Mouse (Mus musculus) midbrain, embryonic 15.5 days (tissue): ENCODE data around the gene Nebl. TPM values are rescaled to one million over a fixed set of nuclear protein-coding genes. Genes with fewer than 3 reads are reported as not detected.

Source experiments
- ATAC-seq: fragments of 200-750 bp; cut with Nextera tagmentation; replicated peaks from 2 replicates; pipeline ENCODE4 v1.8.0; 2017; ENCODE audit warnings: moderate TSS enrichment
- H3K27ac ChIP-seq: fragments of 300-500 bp; sonication (generic); 2 replicates; pipeline ENCODE4 v1.5.1; 2015; ENCODE audit warnings: mild to moderate bottlenecking, inconsistent platforms
- H3K27me3 ChIP-seq: fragments of 300-500 bp; sonication (generic); replicated peaks from 2 replicates; pipeline ENCODE4 v1.6.1; 2015; ENCODE audit warnings: inconsistent platforms
- H3K36me3 ChIP-seq: fragments of 300-500 bp; sonication (generic); replicated peaks from 2 replicates; pipeline ENCODE4 v1.6.1; 2015; ENCODE audit warnings: inconsistent platforms
- H3K4me1 ChIP-seq: fragments of 300-500 bp; sonication (generic); 2 replicates; pipeline ENCODE4 v1.6.1; 2015; ENCODE audit warnings: inconsistent platforms
- H3K4me2 ChIP-seq: fragments of 300-500 bp; sonication (generic); 2 replicates; pipeline ENCODE4 v1.6.1; 2015; ENCODE audit warnings: inconsistent platforms, mild to moderate bottlenecking, moderate library complexity
- H3K4me3 ChIP-seq: fragments of 300-500 bp; sonication (generic); 2 replicates; pipeline ENCODE4 v1.5.1; 2015; ENCODE audit warnings: mild to moderate bottlenecking, inconsistent platforms
- H3K9ac ChIP-seq: fragments of 300-500 bp; sonication (generic); 2 replicates; pipeline ENCODE4 v1.6.1; 2015; ENCODE audit warnings: mild to moderate bottlenecking, inconsistent platforms
- H3K9me3 ChIP-seq: fragments of 300-500 bp; sonication (generic); 2 replicates; pipeline ENCODE4 v1.6.1; 2016; ENCODE audit warnings: inconsistent platforms
- WGBS: fragments of 180-500 bp; shearing (Covaris S2); methylation state at CpG from one replicate; pipeline ENCODE4 v1.1.7; 2015; ENCODE audit warnings: mixed read lengths; 5-methylcytosine and 5-hydroxymethylcytosine counted together
- polyA plus RNA-seq: library from polyadenylated mRNA; unstranded; fragments of >200 nt; fragmentation: Nextera tagmentation; extraction: Ambion mirVana; gene quantifications from 2 replicates; pipeline ENCODE4 v1.2.1, GENCODE M21; 2015

Gene Nebl
- polyA plus RNA-seq, 1 experiment from 2014 or later = 11.7 TPM

DNA sequence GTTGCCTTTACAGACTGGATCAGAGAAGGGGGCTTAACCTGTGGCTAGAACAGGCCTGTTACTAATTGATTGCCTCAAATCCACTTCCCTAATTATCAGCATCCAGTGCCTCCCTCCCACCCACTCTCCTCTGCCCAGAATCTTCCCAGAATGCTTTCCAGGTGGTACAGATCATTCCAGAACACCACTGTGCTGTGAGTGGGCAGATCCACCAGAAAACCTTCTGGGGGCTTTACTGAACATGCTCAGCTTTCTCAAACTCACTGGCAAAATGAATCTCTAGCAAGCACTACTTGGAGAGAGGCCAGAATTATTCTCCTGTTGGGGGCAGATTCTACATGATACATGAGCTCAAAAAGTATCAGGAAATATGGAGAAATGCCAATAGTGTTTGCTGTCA, 277.6 kb downstream of the Nebl start:
- Histone ChIP-seq H3K4me3 (no peak overlapping the region), H3K27me3 (no peaks in the 10 kb centered on the region)

GRCm38 (mm10) chr2:17448341-17448740, 282.9 kb downstream of the Nebl start:
- no peaks in the 10 kb centered on the region for H3K36me3 ChIP-seq
- H3K27ac ChIP-seq = no peak overlapping the region
- ATAC-seq = no peak
- no peaks in the 10 kb centered on the region for H3K4me1 ChIP-seq
- no peak overlapping the region for H3K4me2 ChIP-seq
- no peaks in the 10 kb centered on the region for H3K9me3 ChIP-seq
- no peaks in the 10 kb centered on the region for H3K27me3 ChIP-seq
- H3K4me3 ChIP-seq = no peak overlapping the region
- H3K9ac ChIP-seq = no peak overlapping the region

More for the DNA sequence above, 277.6 kb downstream of the Nebl start:
- H3K9me3 ChIP-seq = no peaks in the 10 kb centered on the region
- no peak overlapping the region for H3K4me2 ChIP-seq
- no peak overlapping the region for H3K27ac ChIP-seq
- no peak overlapping the region for H3K9ac ChIP-seq
- ATAC-seq = no peak
- no peaks in the 10 kb centered on the region for H3K4me1 ChIP-seq
- H3K36me3 ChIP-seq = no peaks in the 10 kb centered on the region

DNA sequence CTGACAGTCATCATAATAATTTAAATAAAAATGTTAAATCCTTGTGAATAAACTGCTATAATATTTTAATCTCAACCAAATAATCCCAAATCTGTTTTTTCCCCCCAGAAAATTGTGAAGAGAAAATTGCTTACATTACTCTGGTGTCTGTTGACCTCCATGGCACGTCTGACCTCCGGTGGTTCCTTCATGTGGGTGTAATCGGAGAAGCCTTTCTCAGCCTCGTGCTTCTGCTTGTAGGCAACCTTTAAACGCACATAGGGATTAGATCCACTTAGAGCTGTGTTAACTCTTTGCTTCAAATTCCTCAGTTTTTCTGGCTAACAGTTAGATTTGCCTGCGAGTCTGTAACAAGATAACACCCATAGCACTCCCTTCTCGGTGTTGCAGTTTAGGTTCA, 287.7 kb downstream of the Nebl start:
- H3K4me3 ChIP-seq = no peak overlapping the region

GRCm38 (mm10) chr2:17438317-17438716, 292.9 kb downstream of the Nebl start:
- Histone ChIP-seq H3K27ac (no peak overlapping the region), H3K4me1 (no peaks in the 10 kb centered on the region), H3K4me3 (no peak overlapping the region), H3K9me3 (no peaks in the 10 kb centered on the region), H3K27me3 (no peaks in the 10 kb centered on the region), H3K4me2 (no peak overlapping the region), H3K9ac (no peak overlapping the region), H3K36me3 (no peaks in the 10 kb centered on the region)
- WGBS = 80% methylated on average over 1 of the region's 1 CpGs
- ATAC-seq = no peak

More for the DNA sequence above, 287.7 kb downstream of the Nebl start:
- ATAC-seq = no peak
- 61% methylated on average over 7 of the region's 7 CpGs for WGBS
- H3K36me3 ChIP-seq = no peaks in the 10 kb centered on the region
- no peak overlapping the region for H3K4me2 ChIP-seq
- H3K4me1 ChIP-seq = no peaks in the 10 kb centered on the region
- H3K9ac ChIP-seq = no peak overlapping the region
- H3K9me3 ChIP-seq = no peaks in the 10 kb centered on the region
- no peaks in the 10 kb centered on the region for H3K27me3 ChIP-seq
- no peak overlapping the region for H3K27ac ChIP-seq

- H3K27ac ChIP-seq = no peak overlapping the region
- no peaks in the 10 kb centered on the region for H3K9me3 ChIP-seq
- no peak overlapping the region for H3K9ac ChIP-seq
- no peak for ATAC-seq
- 49% methylated on average over 10 of the region's 10 CpGs for WGBS
- no peaks in the 10 kb centered on the region for H3K27me3 ChIP-seq
- no peak overlapping the region for H3K4me2 ChIP-seq
- H3K4me1 ChIP-seq = no peaks in the 10 kb centered on the region
- no peak overlapping the region for H3K4me3 ChIP-seq
- H3K36me3 ChIP-seq = no peaks in the 10 kb centered on the region
These were observed 294.4 kb downstream of the Nebl start for GRCm38 (mm10) chr2:17436739-17437440.

GRCm38 (mm10) chr2:17435217-17435616, 296.0 kb downstream of the Nebl start:
- H3K9me3 ChIP-seq = no peaks in the 10 kb centered on the region
- H3K27me3 ChIP-seq = no peaks in the 10 kb centered on the region

GRCm38 (mm10) chr2:17429028-17429427, 302.2 kb downstream of the Nebl start:
- H3K4me2 ChIP-seq = no peak overlapping the region
- no peak overlapping the region for H3K27ac ChIP-seq
- WGBS = 78% methylated on average over 4 of the region's 4 CpGs
- H3K9me3 ChIP-seq = no peaks in the 10 kb centered on the region
- H3K4me1 ChIP-seq = no peaks in the 10 kb centered on the region
- H3K9ac ChIP-seq = no peak overlapping the region
- no peaks in the 10 kb centered on the region for H3K36me3 ChIP-seq
- H3K4me3 ChIP-seq = no peak overlapping the region
- ATAC-seq = no peak
- H3K27me3 ChIP-seq = no peaks in the 10 kb centered on the region

More at GRCm38 (mm10) chr2:17435217-17435616, 296.0 kb downstream of the Nebl start:
- WGBS = 55% methylated on average over 4 of the region's 4 CpGs
- no peak overlapping the region for H3K27ac ChIP-seq
- H3K4me2 ChIP-seq = no peak overlapping the region
- H3K4me3 ChIP-seq = no peak overlapping the region
- H3K36me3 ChIP-seq = no peaks in the 10 kb centered on the region
- no peak overlapping the region for H3K9ac ChIP-seq
- H3K4me1 ChIP-seq = no peaks in the 10 kb centered on the region
- ATAC-seq = no peak

DNA sequence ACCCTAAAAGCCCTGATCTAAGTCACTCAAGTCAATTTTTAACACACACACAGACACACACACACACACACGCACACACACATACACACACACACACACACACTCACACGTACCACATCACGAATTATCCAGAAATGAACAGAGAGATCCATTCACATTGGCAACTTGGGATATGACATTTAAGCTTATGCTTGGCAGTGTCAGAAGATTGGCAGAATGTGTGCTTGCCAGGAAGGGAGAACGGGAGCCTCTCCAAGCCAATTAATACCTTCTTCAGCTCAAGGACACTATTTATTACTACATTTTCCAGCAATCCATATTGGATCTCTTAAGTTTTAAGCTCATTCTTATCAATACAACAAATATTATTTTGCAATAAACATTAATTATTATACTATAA, 303.1 kb downstream of the Nebl start:
- Histone ChIP-seq H3K9me3 (no peaks in the 10 kb centered on the region), H3K27ac (no peak overlapping the region), H3K4me3 (no peak overlapping the region), H3K4me2 (no peak overlapping the region), H3K36me3 (no peaks in the 10 kb centered on the region), H3K4me1 (no peaks in the 10 kb centered on the region), H3K27me3 (no peaks in the 10 kb centered on the region), H3K9ac (no peak overlapping the region)
- 80% methylated on average over 4 of the region's 4 CpGs for WGBS
- ATAC-seq = no peak

DNA sequence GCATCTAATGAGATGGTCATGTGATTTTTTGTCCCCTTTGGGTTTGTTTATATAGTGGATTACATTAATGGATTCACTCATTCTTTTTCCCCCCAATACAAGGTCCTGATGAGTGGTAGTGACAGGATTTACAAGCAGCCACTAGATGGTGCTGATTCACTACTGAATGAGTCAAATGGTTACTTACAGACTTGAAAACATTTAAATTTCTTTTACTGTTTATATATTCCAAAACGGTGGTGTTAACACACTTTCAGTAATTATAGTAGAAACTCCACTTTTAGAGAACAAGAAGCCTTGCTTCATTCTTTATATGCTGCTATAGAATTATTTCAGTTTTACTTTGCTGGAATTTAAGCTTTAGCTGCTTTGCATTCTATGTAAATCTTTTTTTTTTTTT, 308.3 kb downstream of the Nebl start:
- ATAC-seq = peak; percentile 84; the same call in 1 of the 2 replicates
- H3K4me1 ChIP-seq = no peaks in the 10 kb centered on the region
- WGBS = 0% methylated on average over 1 of the region's 1 CpGs

GRCm38 (mm10) chr2:17415347-17415746, 315.9 kb downstream of the Nebl start:
- peak; percentile 74 for ATAC-seq
- Histone ChIP-seq H3K4me1 (no peaks in the 10 kb centered on the region), H3K4me2 (no peak overlapping the region), H3K36me3 (no peaks in the 10 kb centered on the region), H3K9me3 (no peaks in the 10 kb centered on the region), H3K27me3 (no peaks in the 10 kb centered on the region), H3K4me3 (no peak overlapping the region), H3K27ac (no peak overlapping the region), H3K9ac (no peak overlapping the region)
- 15% methylated on average over 4 of the region's 4 CpGs for WGBS

More for the DNA sequence above, 308.3 kb downstream of the Nebl start:
- Histone ChIP-seq H3K27ac (no peak overlapping the region), H3K4me2 (no peak overlapping the region), H3K27me3 (no peaks in the 10 kb centered on the region), H3K36me3 (no peaks in the 10 kb centered on the region), H3K4me3 (no peak overlapping the region), H3K9me3 (no peaks in the 10 kb centered on the region), H3K9ac (no peak overlapping the region)

DNA sequence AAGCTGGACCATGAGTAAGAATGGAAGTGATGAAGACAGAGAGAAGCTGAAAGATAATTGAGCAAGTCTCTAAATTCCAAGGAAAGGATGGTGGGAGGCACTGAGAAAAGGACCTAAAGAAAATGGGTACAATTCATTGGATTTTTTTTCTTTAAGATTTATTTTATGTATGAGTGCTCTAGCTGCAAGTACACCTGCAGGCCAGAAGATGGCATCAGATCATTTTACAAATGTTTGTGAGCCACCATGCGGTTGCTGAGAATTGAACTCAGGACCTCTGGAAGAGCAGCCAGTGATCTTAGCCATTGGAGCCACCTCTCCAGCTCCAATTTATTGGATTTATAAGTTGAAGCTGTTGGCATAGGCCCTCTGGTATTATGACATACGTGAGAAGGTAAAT, 316.9 kb downstream of the Nebl start:
- no peak for ATAC-seq
- H3K4me2 ChIP-seq = no peak overlapping the region
- no peaks in the 10 kb centered on the region for H3K4me1 ChIP-seq
- no peak overlapping the region for H3K4me3 ChIP-seq
- no peaks in the 10 kb centered on the region for H3K9me3 ChIP-seq
- H3K36me3 ChIP-seq = no peaks in the 10 kb centered on the region
- 87% methylated on average over 2 of the region's 2 CpGs for WGBS
- no peak overlapping the region for H3K9ac ChIP-seq
- no peak overlapping the region for H3K27ac ChIP-seq
- no peaks in the 10 kb centered on the region for H3K27me3 ChIP-seq

DNA sequence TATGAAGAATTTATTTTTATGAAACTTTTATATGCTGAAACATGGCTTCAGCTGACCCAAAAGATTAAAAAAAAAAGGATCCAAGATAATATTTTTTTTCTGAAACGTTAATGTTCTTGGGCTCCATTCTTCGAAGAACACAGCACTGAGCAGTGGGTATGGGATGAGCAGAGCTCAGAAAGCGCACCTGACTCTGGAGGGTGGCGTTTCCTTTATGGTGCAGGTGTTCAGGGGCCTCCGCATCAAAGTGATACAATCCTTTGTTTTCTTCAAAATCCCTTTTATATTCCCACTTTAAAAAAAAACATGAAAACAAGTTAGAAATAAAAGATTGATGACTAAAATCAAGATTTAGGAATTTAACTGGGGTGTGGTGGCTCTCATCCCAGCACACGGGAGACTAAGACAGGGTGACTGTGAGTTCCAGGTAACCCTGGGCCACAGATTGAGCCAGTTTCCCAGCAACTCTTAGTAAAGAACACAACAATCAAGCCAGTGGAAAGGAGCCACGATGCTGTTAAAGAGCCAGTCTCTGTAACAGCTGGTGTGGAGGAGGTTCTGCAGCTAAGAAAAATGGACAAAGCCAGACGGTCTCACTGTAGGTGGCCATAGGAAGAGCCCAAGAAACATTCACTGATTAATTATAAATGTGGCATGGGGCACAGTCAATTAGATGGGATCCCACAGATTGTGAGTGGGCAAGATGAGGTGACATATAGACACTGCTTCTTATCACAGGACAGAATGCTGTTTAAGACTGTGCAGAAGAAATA, 317.6 kb downstream of the Nebl start:
- H3K4me3 ChIP-seq = no peak overlapping the region
- no peak overlapping the region for H3K9ac ChIP-seq
- no peaks in the 10 kb centered on the region for H3K36me3 ChIP-seq
- no peak for ATAC-seq
- H3K4me1 ChIP-seq = no peaks in the 10 kb centered on the region
- H3K9me3 ChIP-seq = no peaks in the 10 kb centered on the region
- 66% methylated on average over 8 of the region's 8 CpGs for WGBS
- no peak overlapping the region for H3K4me2 ChIP-seq
- H3K27ac ChIP-seq = no peak overlapping the region
- H3K27me3 ChIP-seq = no peaks in the 10 kb centered on the region

GRCm38 (mm10) chr2:17409276-17409675, 322.0 kb downstream of the Nebl start:
- WGBS = 72% methylated on average over 5 of the region's 5 CpGs

More at GRCm38 (mm10) chr2:17409276-17409675, 322.0 kb downstream of the Nebl start:
- ATAC-seq = no peak
- Histone ChIP-seq H3K4me1 (no peaks in the 10 kb centered on the region), H3K36me3 (no peaks in the 10 kb centered on the region), H3K4me2 (no peak overlapping the region), H3K4me3 (no peak overlapping the region), H3K9ac (no peak overlapping the region), H3K27me3 (no peaks in the 10 kb centered on the region), H3K27ac (no peak overlapping the region), H3K9me3 (no peaks in the 10 kb centered on the region)
